In the genomic region with DNA sequence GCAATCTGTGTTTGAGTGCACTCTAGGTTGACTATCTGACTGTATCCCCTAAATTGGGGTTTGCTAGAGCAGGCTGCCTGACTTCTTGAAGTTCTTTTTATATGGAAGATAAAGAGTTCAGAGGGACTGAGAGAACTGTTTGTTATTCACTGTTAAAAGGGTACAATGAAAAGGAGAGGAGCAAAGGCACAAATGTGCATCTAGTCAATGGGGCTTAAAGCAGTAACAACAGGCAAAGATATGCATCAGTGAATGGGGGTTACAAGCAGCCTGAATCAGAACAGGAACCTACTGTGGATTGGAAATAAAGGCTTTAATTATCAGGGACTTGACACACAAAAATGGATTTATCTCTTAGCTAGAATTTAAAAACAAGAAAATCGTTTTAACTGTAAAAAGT, we compare ENCODE assay signal across 14 mouse cellular contexts.
"Had no signal": no experiment of that assay in that cellular context is flagged by ENCODE, and none has a peak within 500 bp of the region (broad histone marks: within the 10 kb centered on the region; RNA-seq: fewer than 3 reads in every experiment).

No protein-coding gene starts in this region.

- H3K27ac ChIP-seq: lung, embryonic 15.5 days; macrophage; midbrain, embryonic 13.5 days; midbrain, embryonic 15.5 days; neural tube, embryonic 12.5 days; stomach, embryonic 15.5 days; stomach, postnatal 0 days had no signal

- H3K9ac ChIP-seq: lung, embryonic 15.5 days; midbrain, embryonic 13.5 days; midbrain, embryonic 15.5 days; neural tube, embryonic 12.5 days; stomach, embryonic 15.5 days had no signal

- H3K9me3 ChIP-seq: lung, embryonic 15.5 days; megakaryocyte, embryonic 14.5 days; midbrain, embryonic 13.5 days; midbrain, embryonic 15.5 days; neural tube, embryonic 12.5 days; stomach, embryonic 15.5 days had no signal

- H3K4me1 ChIP-seq: lung, embryonic 15.5 days; megakaryocyte, embryonic 14.5 days; midbrain, embryonic 13.5 days; midbrain, embryonic 15.5 days; neural tube, embryonic 12.5 days; stomach, embryonic 15.5 days had no signal

- H3K36me3 ChIP-seq: lung, embryonic 15.5 days; midbrain, embryonic 13.5 days; midbrain, embryonic 15.5 days; neural tube, embryonic 12.5 days; stomach, embryonic 15.5 days had no signal

- DNase-seq: lung, postnatal 14 days; lung, postnatal 36 days; right cerebral cortex, postnatal 14 days; thymus, adult 2 months; thymus, postnatal 25 days; thymus, postnatal 4 days had no signal

- H3K4me3 ChIP-seq: lung, embryonic 15.5 days; megakaryocyte, embryonic 14.5 days; midbrain, embryonic 13.5 days; midbrain, embryonic 15.5 days; neural tube, embryonic 12.5 days; stomach, embryonic 15.5 days had no signal
